Mouse (Mus musculus) forebrain, postnatal 0 days (tissue): ENCODE measurements around the gene Zfp710. TPM values are rescaled to one million over a fixed set of nuclear protein-coding genes. Genes with fewer than 3 reads are reported as not detected.

Experiments
- ATAC-seq: fragments of 200-750 bp; cut with Nextera tagmentation; 2 replicates; pipeline ENCODE4 v1.8.0; 2017; ENCODE audit warnings: mild to moderate bottlenecking, moderate library complexity
- DNase-seq: peaks from one replicate; pipeline ENCODE4 v3.0.0-alpha.2; 2015
- H3K27ac ChIP-seq: fragments of 300-500 bp; sonication (generic); 2 replicates; pipeline ENCODE4 v1.5.1; 2014; ENCODE audit warnings: low read depth, mild to moderate bottlenecking, antibody characterized with exemption, low read length, moderate library complexity, mixed read lengths
- H3K27me3 ChIP-seq: fragments of 300-500 bp; sonication (generic); 2 replicates; pipeline ENCODE4 v1.6.1; 2014; ENCODE audit warnings: mild to moderate bottlenecking, low read length, mixed read lengths; ENCODE audit not compliant: insufficient read depth
- H3K36me3 ChIP-seq: fragments of 300-500 bp; sonication (generic); 2 replicates; pipeline ENCODE4 v1.6.1; 2014; ENCODE audit warnings: mild to moderate bottlenecking, moderate library complexity; ENCODE audit not compliant: insufficient read depth
- H3K4me1 ChIP-seq: fragments of 300-500 bp; sonication (generic); 2 replicates; pipeline ENCODE4 v1.6.1; 2014; ENCODE audit warnings: antibody characterized with exemption; ENCODE audit not compliant: insufficient read depth
- H3K4me2 ChIP-seq: fragments of 300-500 bp; sonication (generic); 2 replicates; pipeline ENCODE4 v1.6.1; 2014; ENCODE audit warnings: low read depth, mild to moderate bottlenecking, moderate library complexity
- H3K4me3 ChIP-seq: fragments of 300-500 bp; sonication (generic); 2 replicates; pipeline ENCODE4 v1.5.1; 2014; ENCODE audit warnings: low read depth, low read length, mixed read lengths
- H3K9ac ChIP-seq: fragments of 300-500 bp; sonication (generic); 2 replicates; pipeline ENCODE4 v1.6.1; 2014; ENCODE audit warnings: mild to moderate bottlenecking
- H3K9me3 ChIP-seq: fragments of 300-500 bp; sonication (generic); 2 replicates; pipeline ENCODE4 v1.6.1; 2016; ENCODE audit warnings: low read length
- CTCF ChIP-seq: sonication (generic); IDR thresholded peaks from 2 replicates; pipeline ENCODE4 v1.5.1; 2016; ENCODE audit warnings: antibody characterized with exemption, control low read depth, low read depth
- WGBS: fragments of 180-500 bp; shearing (Covaris S2); extraction: QIAGEN DNeasy Blood & Tissue Kit; methylation state at CpG from one replicate; pipeline ENCODE4 v1.1.7; 2014; 5-methylcytosine and 5-hydroxymethylcytosine counted together
- polyA plus RNA-seq: library from polyadenylated mRNA; unstranded; fragments of >200 nt; fragmentation: Nextera tagmentation; extraction: Ambion mirVana; gene quantifications from 2 replicates; pipeline ENCODE4 v1.2.1, GENCODE M21; 2015
- total RNA-seq: library from RNA; depleted of rRNA; stranded (reverse); fragments of >200 nt; gene quantifications from 2 replicates; pipeline ENCODE4 v1.2.3, GENCODE M21; 2014

The Zfp710 gene
- total and polyA plus RNA-seq, 2 experiments from 2014 or later, result 12.3 to 30.6 TPM

DNA sequence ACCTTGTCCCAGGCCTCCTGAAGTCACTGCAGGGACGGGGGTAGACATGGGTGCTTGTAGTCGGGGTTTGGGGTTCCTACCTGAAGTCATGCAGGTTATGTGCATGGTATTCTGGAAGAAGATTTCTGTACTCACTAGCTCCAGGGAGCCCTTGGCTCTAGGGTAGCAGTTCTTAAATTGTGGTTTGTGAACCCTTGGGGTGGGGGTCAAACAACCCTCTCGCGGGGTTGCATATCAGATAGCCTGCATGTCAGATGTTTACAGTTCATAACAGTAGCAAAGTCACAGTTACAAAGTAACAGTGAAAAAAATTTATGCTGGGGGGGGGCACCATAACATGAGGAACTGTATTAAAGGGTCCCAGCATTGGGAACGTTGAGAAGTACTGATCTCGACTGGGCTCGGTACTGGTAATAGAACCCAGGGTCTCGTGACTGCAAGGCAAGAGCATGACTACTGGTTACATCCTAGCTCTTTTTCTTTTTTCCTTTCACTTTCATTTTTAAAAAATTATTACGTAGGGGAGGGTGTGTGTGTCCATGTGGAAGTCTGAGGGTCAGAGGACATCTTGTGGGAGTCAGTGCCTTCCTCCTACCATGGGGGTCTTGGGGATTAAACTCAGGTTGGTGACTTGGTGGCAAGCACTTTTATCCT is 8.6 kb downstream of the Zfp710 start:
- no peak for TF ChIP-seq CTCF
- peaks cover 6% of the 10 kb centered on the region; the same call in 1 of the 2 replicates for H3K4me1 ChIP-seq
- H3K4me2 ChIP-seq, result no peak overlapping the region
- H3K4me3 ChIP-seq, result no peak overlapping the region
- no peak overlapping the region for H3K27ac ChIP-seq
- H3K27me3 ChIP-seq, result no peaks in the 10 kb centered on the region
- H3K9me3 ChIP-seq, result no peaks in the 10 kb centered on the region
- 90% methylated on average over 9 of the region's 9 CpGs for WGBS
- no peaks in the 10 kb centered on the region for H3K36me3 ChIP-seq
- H3K9ac ChIP-seq, result no peak overlapping the region
- no peak for DNase-seq
- ATAC-seq, result no peak

DNA sequence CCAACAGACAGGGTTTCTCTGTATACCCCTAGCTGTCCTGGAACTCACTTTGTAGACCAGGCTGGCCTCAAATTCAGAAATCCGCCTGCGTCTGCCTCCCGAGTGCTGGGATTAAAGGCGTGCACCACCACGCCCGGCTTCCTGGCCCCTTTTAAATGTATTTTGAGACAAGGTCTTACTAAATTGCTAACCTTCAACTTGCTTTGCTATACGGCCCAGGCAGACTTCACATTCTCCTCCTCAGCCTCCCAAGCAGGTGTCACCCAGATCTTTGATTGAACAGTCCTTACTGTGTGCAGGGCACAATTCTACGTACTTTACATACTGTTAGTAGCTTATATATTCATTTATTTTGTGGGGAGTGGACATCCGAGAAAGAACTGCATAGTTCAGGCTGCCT is 9.2 kb downstream of the Zfp710 start:
- DNase-seq (no peak), ATAC-seq (no peak)
- no peaks in the 10 kb centered on the region for H3K36me3 ChIP-seq
- no peak overlapping the region for H3K4me2 ChIP-seq
- H3K27ac ChIP-seq, result no peak overlapping the region
- 75% methylated on average over 9 of the region's 9 CpGs for WGBS
- H3K9ac ChIP-seq, result no peak overlapping the region
- no peak overlapping the region for H3K4me3 ChIP-seq
- no peak for TF ChIP-seq CTCF
- no peaks in the 10 kb centered on the region for H3K4me1 ChIP-seq
- H3K27me3 ChIP-seq, result no peaks in the 10 kb centered on the region
- H3K9me3 ChIP-seq, result no peaks in the 10 kb centered on the region

DNA sequence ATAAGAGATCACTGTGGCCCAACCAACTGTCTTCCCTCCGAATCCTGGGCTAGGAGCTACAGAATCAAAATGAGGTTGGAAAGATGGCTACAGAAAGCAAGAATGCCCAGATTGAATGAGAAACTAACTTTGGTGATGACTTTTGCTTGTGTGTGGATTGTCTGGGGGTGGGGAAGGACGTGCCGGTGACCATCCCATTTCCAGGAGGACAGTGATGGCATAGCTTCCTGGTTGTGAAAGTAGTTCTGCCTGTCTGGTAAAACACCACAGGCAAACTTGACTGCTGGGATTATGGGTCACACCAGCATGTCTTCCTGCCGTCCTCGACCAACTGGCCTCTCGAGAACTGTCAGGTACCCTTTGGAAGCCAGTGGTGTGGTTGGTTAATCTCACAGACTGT is 10.5 kb downstream of the Zfp710 start:
- Histone ChIP-seq H3K36me3 (no peaks in the 10 kb centered on the region), H3K9ac (no peak overlapping the region), H3K4me3 (no peak overlapping the region), H3K9me3 (no peaks in the 10 kb centered on the region), H3K4me2 (no peak overlapping the region), H3K27me3 (no peaks in the 10 kb centered on the region), H3K4me1 (no peaks in the 10 kb centered on the region), H3K27ac (no peak overlapping the region)
- DNase-seq (no peak), ATAC-seq (no peak)
- 86% methylated on average over 6 of the region's 6 CpGs for WGBS
- no peak for TF ChIP-seq CTCF

DNA sequence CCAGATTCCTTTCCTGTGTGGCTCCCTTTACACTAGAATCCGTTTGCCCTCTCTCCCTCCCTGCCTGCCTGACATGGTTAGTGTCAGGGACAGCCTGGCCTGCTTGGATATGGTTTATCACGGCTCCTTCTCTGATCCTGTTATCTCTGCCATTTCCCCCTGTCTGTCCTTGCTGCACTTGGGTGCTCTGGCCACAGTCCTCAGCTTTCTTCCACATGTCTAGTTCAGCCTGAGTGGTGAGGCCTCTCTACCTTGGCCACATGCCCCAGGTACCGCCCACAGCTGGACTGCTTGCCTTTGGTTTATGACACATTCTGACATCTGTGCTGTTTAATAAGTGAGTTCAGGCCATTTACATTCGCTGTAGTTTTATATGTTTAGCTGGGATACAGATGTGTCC is 11.1 kb downstream of the Zfp710 start:
- no peak for TF ChIP-seq CTCF
- Histone ChIP-seq H3K4me1 (no peaks in the 10 kb centered on the region), H3K9me3 (no peaks in the 10 kb centered on the region), H3K4me3 (no peak overlapping the region), H3K9ac (no peak overlapping the region), H3K27me3 (no peaks in the 10 kb centered on the region), H3K27ac (no peak overlapping the region), H3K4me2 (no peak overlapping the region), H3K36me3 (no peaks in the 10 kb centered on the region)
- no peak for DNase-seq
- 76% methylated on average over 4 of the region's 4 CpGs for whole genome bisulfite sequencing
- ATAC-seq, result no peak

DNA sequence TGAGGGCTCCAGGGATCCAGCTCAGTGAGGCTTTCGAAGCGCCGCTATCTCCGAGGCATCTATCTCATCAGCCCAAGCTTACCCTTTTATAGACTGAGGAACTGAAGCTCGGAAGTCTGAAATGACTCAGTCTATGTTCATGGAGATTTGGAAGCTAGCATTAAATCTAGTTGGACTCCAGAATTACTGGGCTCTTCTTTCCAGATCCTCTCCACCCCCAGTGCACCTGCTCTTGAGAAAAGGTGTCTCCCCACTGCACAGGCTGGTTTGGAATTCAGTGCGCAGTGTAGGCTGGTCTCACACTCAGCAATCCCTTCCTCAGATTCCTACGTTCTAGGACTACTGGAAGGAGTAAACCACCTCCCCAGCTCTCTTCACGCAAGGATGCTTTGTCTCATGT is 15.1 kb downstream of the Zfp710 start:
- no peak for DNase-seq
- H3K4me1 ChIP-seq, result no peaks in the 10 kb centered on the region
- WGBS, result 91% methylated on average over 8 of the region's 8 CpGs
- no peak overlapping the region for H3K27ac ChIP-seq
- no peaks in the 10 kb centered on the region for H3K9me3 ChIP-seq
- H3K9ac ChIP-seq, result no peak overlapping the region
- TF ChIP-seq CTCF, result no peak
- H3K4me2 ChIP-seq, result no peak overlapping the region
- ATAC-seq, result no peak
- H3K27me3 ChIP-seq, result no peaks in the 10 kb centered on the region
- no peak overlapping the region for H3K4me3 ChIP-seq
- no peaks in the 10 kb centered on the region for H3K36me3 ChIP-seq

DNA sequence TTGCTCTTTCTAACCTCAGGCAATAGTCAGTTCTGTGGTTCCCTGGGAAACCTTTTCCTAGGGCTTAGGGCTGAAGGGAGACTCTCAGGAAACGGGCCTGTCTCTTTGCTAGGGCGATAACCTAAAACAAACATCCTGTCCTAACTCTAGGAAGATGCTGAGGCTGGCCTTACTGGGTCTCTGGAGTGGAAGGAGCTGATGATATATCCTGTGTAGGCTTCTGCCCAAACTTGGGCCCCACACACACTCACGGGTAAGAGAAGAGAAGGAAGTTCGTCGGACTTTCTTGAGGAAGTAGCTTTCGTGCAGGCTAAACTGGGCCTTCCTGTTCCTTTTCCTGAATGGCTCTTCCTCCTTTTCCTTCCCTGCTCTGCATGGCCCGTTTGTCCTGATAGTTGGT is 19.6 kb downstream of the Zfp710 start:
- Histone ChIP-seq H3K27me3 (no peaks in the 10 kb centered on the region), H3K4me2 (no peak overlapping the region), H3K9me3 (no peaks in the 10 kb centered on the region), H3K4me3 (no peak overlapping the region), H3K27ac (no peak overlapping the region), H3K36me3 (no peaks in the 10 kb centered on the region), H3K4me1 (no peaks in the 10 kb centered on the region), H3K9ac (no peak overlapping the region)
- no peak for TF ChIP-seq CTCF
- WGBS, result 89% methylated on average over 7 of the region's 7 CpGs
- no peak for DNase-seq
- ATAC-seq, result no peak

DNA sequence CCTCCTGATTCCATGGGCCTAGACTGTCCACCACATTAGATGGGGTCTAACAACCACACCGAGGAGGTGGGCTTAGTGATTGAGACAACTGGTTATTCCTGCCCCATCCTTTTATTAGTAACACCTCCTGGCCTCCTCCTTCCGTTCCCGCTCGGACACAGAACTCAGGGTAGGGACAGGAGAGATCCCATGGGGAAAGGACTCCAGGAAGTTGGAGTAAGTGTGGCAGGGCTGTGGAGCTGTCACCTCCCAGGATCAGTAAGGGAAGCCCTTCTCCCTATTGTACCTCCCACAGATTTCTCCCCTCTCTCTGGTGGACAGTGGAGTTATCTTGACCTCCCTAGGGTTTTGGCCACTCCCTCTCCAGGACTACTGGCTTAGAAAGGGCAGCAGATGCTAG is 22.4 kb downstream of the Zfp710 start:
- Histone ChIP-seq H3K4me3 (no peak overlapping the region), H3K36me3 (no peaks in the 10 kb centered on the region), H3K9ac (no peak overlapping the region), H3K4me2 (no peak overlapping the region), H3K9me3 (no peaks in the 10 kb centered on the region), H3K27me3 (no peaks in the 10 kb centered on the region), H3K4me1 (no peaks in the 10 kb centered on the region), H3K27ac (no peak overlapping the region)
- ATAC-seq, result no peak
- 98% methylated on average over 4 of the region's 4 CpGs for WGBS
- no peak for TF ChIP-seq CTCF
- DNase-seq, result no peak
